In genomic region chr7:37346041-37346440, GRCm38 (mm10) we compare ENCODE assay signal across 7 mouse cellular contexts.
DNase-seq lines count a peak whose midpoint lies in the region.

No protein-coding gene starts in this region.

- DNase-seq in ES-CJ7 (ENCODE audit: low read depth, low spot score), result peak; percentile 63
- peak; percentile 54 to 91 for DNase-seq in adrenal gland, adult (ENCODE audit: inconsistent age in 2 of 2, low spot score in 1 of 2)
- peak; percentile 91 for DNase-seq in embryo, embryonic 10 days (ENCODE audit: low spot score)
- DNase-seq in gastrocnemius, postnatal 36 days, result peak; percentile 51 to 53
- DNase-seq in layer of hippocampus, adult 18-20 months (ENCODE audit: low spot score in 2 of 2), result peak; percentile 60 to 88
- peak; percentile 82 for DNase-seq in lung, postnatal 10 days
- peak; percentile 76 for DNase-seq in right cerebral cortex, adult 18-20 months

- intact Hi-C loops in gastrocnemius, postnatal 36 days (cut with DNase I), result loop anchor here (5.0 kb wide), 2 partner anchors 654 to 1269 kb away; no protein-coding TSS in a partner anchor

Comparison
In these comparisons a context has a peak if more than half of its experiments do, and no peak if none do; other contexts are left out.
1. Peak in every context shown above with its lines: DNase-seq.